Mouse (Mus musculus) bone marrow, adult 2 months (tissue): ENCODE measurements around the gene Stard3nl. TPM values are rescaled to one million over a fixed set of nuclear protein-coding genes. Genes with fewer than 3 reads are reported as not detected.

ENCODE experiments used
- H3K27ac ChIP-seq: fragments of 200-500 bp; 2 replicates; pipeline ENCODE4 v1.5.1; 2012; ENCODE audit warnings: low read depth, mild to moderate bottlenecking, control low read depth, inconsistent platforms, low read length; ENCODE audit not compliant: control insufficient read depth, poor library complexity, insufficient read depth
- H3K4me1 ChIP-seq: fragments of 200-500 bp; 2 replicates; pipeline ENCODE4 v1.6.1; 2011; ENCODE audit warnings: low read length; ENCODE audit not compliant: control insufficient read depth, insufficient read depth
- H3K4me3 ChIP-seq: fragments of 200-500 bp; replicated peaks from 2 replicates; pipeline ENCODE3; 2011; ENCODE audit warnings: mild to moderate bottlenecking, low read depth, low read length, control low read depth; ENCODE audit not compliant: control insufficient read depth
- CTCF ChIP-seq: fragments of 200-500 bp; IDR thresholded peaks from 2 replicates; pipeline ENCODE4 v1.5.1; 2011; ENCODE audit warnings: low read length, control low read depth; ENCODE audit not compliant: control insufficient read depth, insufficient read depth
- POLR2A ChIP-seq: fragments of 200-500 bp; IDR thresholded peaks from 2 replicates; pipeline ENCODE4 v1.6.1; 2011; ENCODE audit warnings: low read depth, mild to moderate bottlenecking, control low read depth, low read length, borderline replicate concordance; ENCODE audit not compliant: control insufficient read depth
- WGBS: fragments of 180-500 bp; shearing (Covaris S2); methylation state at CpG from one replicate; pipeline ENCODE4 v1.1.7; 2018; 5-methylcytosine and 5-hydroxymethylcytosine counted together
- polyA plus RNA-seq: library from polyadenylated mRNA; stranded (reverse); fragments of >200 nt; gene quantifications from 2 replicates; pipeline ENCODE4 v1.2.4, GENCODE M21; 2011; ENCODE audit warnings: low replicate concordance; ENCODE audit not compliant: missing spikeins, insufficient read depth, insufficient read length

Gene Stard3nl
- polyA plus RNA-seq: 7.4 and 10.7 TPM in 2 replicates

DNA sequence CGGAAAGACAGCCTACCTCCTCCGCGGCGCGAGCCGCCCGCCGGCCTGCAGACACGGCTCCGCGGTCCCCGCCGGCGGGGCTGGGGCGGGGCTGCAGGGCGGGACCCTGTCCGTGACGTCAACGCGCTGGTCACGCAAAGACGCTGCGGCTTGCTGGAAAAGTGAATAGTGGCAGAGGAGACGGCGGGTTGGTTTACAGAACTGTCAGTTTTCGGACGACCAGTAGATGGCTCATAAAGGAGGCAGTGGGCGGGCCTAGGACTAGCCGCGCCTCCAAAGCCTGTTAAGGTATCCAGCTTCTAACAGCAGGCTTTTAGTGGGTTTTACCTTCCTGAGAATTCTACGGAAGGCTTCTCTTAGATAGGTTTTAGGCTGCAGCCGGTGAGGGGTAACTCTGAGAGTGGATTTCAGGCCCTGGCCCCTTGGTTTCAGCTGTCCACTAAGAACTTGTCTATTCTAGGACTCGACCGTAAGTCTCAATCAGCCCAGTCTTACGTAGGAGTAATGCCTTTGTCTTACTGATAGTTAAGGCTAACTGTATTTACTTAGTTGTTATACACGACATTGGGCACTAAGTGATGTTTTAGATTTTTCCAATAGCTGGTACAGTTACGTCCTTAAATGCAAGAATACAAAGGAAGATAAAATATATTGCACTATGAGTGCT is at the start of gene Stard3nl:
Stard3nl (minus strand) TSS at position 108 of the 667 bp plus-strand sequence.
- Histone ChIP-seq H3K4me3 (peak within 1 kb of the TSS; percentile 99), H3K27ac (peak within 1 kb of the TSS; percentile 88), H3K4me1 (peaks cover 2% of the 10 kb centered on the region; the same call in 1 of the 2 replicates)
- TF ChIP-seq POLR2A (peak; percentile 82; the same call in 1 of the 2 replicates), CTCF (peak; percentile 7; the same call in 1 of the 2 replicates)
- under 1% methylated on average over 37 of the region's 37 CpGs for WGBS

DNA sequence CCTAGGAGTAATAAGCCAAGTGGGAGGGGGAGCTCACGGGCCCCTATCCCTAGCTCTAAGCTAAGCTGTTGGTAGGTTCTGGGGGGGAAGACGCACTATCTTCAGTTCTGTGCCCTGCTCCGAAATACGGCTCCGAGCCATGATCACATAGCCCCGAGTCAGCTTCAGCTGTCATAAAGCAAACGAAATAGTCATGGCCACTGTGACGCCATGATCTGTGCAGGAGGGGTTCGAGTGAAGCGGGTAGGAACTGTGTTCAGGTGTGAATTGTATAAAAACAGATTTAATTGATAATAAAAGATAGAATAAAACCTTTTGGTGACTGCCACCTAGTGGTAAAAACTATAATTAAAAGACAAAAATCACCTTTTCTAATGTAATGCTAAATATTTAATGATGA is 42.4 kb upstream of the Stard3nl start:
- Histone ChIP-seq H3K4me3 (no peak overlapping the region), H3K4me1 (no peaks in the 10 kb centered on the region), H3K27ac (no peak overlapping the region)
- no peak for TF ChIP-seq CTCF
- TF ChIP-seq POLR2A: no peak
- WGBS: 70% methylated on average over 10 of the region's 10 CpGs

DNA sequence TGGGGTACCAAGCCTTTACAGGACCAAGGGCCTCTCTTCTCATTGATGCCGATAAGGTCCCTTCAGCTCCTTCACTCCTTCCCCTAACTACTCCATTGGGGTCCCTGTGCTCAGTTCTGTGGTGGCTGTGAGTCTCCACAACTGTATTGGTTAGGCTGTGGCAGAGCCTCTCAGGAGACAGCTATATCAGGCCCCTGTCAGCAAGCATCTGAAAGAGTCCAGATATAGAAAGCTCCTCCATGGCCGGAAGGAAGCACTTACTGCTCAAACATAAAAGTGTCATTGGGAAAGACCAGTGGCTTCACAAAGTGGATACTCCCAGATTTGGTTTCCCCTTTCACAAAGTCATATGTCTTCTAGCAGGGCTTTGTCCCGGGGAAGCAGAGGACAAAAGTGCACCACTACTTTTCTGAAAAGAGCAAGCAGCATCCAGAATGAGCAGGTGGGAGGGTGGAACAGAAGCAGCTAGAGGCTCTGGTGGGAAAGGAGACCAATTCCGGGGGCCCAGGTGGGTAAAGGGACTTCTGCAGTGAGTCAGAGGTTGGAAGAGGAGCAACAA is 34.3 kb upstream of the Stard3nl start:
- no peak overlapping the region for H3K27ac ChIP-seq
- WGBS: 66% methylated on average over 4 of the region's 4 CpGs
- TF ChIP-seq POLR2A: no peak
- TF ChIP-seq CTCF: no peak
- no peaks in the 10 kb centered on the region for H3K4me1 ChIP-seq
- H3K4me3 ChIP-seq: no peak overlapping the region

DNA sequence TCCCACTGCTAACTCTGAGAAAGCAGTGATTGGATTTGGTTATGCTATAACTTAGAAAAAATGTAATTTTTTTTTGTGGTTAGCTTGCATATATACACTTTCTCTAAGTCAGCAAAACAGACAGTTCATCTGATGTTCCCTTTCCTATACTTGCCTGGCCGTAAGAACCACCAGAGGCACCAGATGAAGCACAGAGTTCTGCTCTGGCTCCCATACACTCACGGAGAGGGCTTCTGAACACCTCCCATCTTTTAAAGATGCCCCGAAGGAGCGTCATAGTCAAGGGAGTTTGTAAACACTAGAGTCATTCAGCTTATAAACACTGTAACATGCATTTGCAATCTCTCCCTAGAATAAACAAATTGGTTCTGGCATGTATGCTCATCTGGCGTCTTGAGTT is 32.5 kb upstream of the Stard3nl start:
- H3K27ac ChIP-seq: no peak overlapping the region
- no peaks in the 10 kb centered on the region for H3K4me1 ChIP-seq
- TF ChIP-seq CTCF (no peak), POLR2A (no peak)
- WGBS: 76% methylated on average over 5 of the region's 5 CpGs
- no peak overlapping the region for H3K4me3 ChIP-seq

DNA sequence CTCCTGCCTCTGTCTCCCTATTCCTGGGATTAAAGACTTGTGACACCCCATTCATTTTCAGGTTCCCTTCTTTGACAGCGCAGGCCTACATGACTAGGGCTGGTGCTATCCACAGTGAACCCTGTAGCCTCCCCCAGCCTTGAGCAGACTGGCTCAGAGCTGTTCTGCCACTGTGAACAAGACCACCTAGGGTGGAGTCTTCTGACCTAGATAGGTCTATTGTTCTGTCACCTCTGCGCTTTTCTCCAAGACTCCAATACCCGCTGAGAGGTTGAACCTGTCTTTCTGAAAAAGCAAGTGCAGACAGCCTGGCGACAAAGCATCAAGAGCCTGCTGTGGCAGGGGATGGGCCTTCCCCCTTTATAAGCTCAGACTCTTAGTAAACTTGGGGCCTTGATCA is 29.0 kb upstream of the Stard3nl start:
- 96% methylated on average over 4 of the region's 4 CpGs for WGBS
- Histone ChIP-seq H3K4me1 (no peaks in the 10 kb centered on the region), H3K27ac (no peak overlapping the region), H3K4me3 (no peak overlapping the region)
- no peak for TF ChIP-seq CTCF
- TF ChIP-seq POLR2A: no peak

DNA sequence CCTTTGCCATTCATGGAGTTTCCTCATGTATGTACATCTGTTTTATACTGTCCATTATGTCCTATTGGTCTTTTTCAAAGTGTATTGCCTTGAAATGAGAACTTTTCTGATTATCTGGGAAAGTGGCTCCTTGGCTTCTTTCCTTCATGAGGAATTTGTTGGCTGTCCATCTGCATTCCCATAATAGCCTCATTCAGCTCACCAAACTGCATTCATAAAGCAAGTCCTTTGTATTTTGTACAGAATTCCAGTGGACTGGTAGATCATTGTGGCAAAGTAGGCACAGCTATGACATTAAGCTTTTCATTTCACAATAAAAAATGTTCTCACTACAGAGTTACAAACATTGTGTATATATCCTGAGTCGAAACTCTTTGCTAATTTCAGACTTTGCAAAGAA is 26.9 kb upstream of the Stard3nl start:
- TF ChIP-seq CTCF (no peak), POLR2A (no peak)
- Histone ChIP-seq H3K4me1 (no peaks in the 10 kb centered on the region; the same call in 1 of the 2 replicates), H3K27ac (no peak overlapping the region), H3K4me3 (no peak overlapping the region)
- 70% methylated on average over 1 of the region's 1 CpGs for WGBS

DNA sequence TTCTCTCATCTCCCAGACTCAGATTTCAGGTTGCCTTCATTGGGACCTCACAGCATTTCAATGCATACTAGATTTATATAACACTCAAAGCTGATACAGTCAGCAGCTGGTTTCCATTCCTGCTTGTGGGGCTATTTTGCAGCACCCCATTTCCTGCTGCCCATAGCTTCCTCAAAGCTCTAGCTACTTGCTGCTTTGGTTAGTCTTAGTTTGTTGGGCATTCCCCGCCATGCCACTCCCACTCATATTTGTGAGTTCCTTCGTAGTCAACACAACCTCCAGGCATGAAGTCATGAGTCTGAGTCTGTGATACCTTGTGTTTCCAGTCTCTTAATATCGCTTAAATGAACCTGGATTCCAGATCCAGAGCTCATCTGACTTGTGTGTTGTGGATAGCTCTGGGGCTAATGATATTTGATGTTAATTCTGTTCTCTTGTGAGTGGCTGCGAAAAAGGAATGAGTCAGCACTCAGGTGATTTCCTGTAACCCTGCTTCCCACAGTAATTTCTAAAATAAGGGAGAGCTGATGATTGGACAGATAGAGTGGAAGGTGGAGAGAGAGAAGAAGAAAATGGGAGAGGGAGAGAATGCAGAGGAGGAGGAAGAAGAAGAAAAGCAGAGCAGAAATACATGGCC is 22.4 kb upstream of the Stard3nl start:
- H3K4me3 ChIP-seq: no peak overlapping the region
- TF ChIP-seq POLR2A: no peak
- TF ChIP-seq CTCF: no peak
- 24% methylated on average over 4 of the region's 4 CpGs for WGBS
- no peaks in the 10 kb centered on the region; the same call in 1 of the 2 replicates for H3K4me1 ChIP-seq
- no peak overlapping the region for H3K27ac ChIP-seq

DNA sequence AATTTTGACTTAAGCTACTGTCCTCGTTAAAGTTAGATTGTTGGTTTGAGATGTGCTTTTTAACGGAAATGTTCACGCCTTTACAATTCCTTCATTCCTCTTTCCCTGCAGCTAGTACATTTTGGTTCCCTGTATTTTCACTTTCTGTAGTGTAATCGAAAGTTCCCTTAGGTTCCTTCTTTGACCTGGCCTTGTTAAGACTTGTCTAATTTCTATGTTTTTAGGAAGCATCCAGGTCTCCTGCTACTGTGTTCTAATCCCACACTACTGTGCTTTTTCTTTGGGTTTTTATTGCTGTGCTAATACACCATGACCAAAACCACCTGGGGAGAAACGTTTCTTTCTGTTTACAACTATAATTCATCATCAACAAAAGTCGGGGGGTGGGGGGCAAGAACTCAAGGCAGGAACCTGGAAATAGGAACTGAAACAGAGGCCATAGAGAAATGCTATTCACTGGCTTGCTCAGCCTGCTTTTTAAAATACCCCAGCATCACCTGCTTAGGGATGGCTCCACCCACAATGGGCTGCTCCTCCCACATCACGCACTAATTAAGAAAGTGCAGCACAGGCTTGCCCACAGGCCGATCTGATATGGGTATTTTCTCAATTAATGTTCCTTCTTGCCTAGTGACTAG is 20.4 kb upstream of the Stard3nl start:
- 42% methylated on average over 8 of the region's 8 CpGs for WGBS
- H3K4me3 ChIP-seq: no peak overlapping the region
- H3K4me1 ChIP-seq: no peaks in the 10 kb centered on the region; the same call in 1 of the 2 replicates
- no peak overlapping the region for H3K27ac ChIP-seq
- no peak for TF ChIP-seq CTCF
- no peak for TF ChIP-seq POLR2A
